Mouse (Mus musculus): ENCODE data around the gene Dlx3. TPM values are rescaled to one million over a fixed set of nuclear protein-coding genes. Genes with fewer than 3 reads are reported as not detected.

Dlx3 gene
- polyA plus RNA-seq (2015; fragmentation: Nextera tagmentation; extraction: Ambion mirVana) = 0.60 and 0.88 TPM in 2 replicates

GRCm38 (mm10) chr11:95119990-95120632, at the start of gene Dlx3:
Dlx3 (plus strand) TSS chr11:95120119.
- Histone ChIP-seq H3K27ac (no peak within 1 kb of the TSS), H3K4me1 (replicated peaks) (peaks cover 25% of the 10 kb centered on the region), H3K9ac (0 out of 2 replicates have a peak within 1 kb of the TSS, but pooled peaks have one; percentile 8), H3K36me3 (no peaks in the 10 kb centered on the region), H3K4me2 (replicated peaks) (peak within 1 kb of the TSS; percentile 85), H3K27me3 (replicated peaks) (peaks cover 70% of the 10 kb centered on the region), H3K4me3 (replicated peaks) (peak within 1 kb of the TSS; percentile 39), H3K9me3 (no peaks in the 10 kb centered on the region)
- ATAC-seq = peak; percentile 34; the same call in 1 of the 2 replicates
- WGBS = under 1% methylated on average over 55 of the region's 55 CpGs

GRCm38 (mm10) chr11:95070140-95071107, 49.5 kb upstream of the Dlx3 start:
- Histone ChIP-seq H3K4me1 (replicated peaks) (peaks cover 57% of the 10 kb centered on the region), H3K4me2 (replicated peaks) (peak overlapping the region; percentile 22; the same call in 1 of the 2 replicates), H3K9ac (peak overlapping the region; percentile 20; the same call in 1 of the 2 replicates), H3K9me3 (no peaks in the 10 kb centered on the region), H3K27ac (peak overlapping the region; percentile 70; the same call in 1 of the 2 replicates), H3K27me3 (replicated peaks) (no peaks in the 10 kb centered on the region), H3K36me3 (peaks cover 10% of the 10 kb centered on the region), H3K4me3 (replicated peaks) (no peak overlapping the region)
- WGBS = 67% methylated on average over 8 of the region's 8 CpGs
- peak; percentile 30; the same call in 1 of the 2 replicates for ATAC-seq

GRCm38 (mm10) chr11:95071266-95071665, 48.7 kb upstream of the Dlx3 start:
- H3K9me3 ChIP-seq = no peaks in the 10 kb centered on the region
- peaks cover 58% of the 10 kb centered on the region for H3K4me1 ChIP-seq (replicated peaks)
- peak overlapping the region; percentile 22; the same call in 1 of the 2 replicates for H3K4me2 ChIP-seq (replicated peaks)
- peak overlapping the region; percentile 11; the same call in 1 of the 2 replicates for H3K27ac ChIP-seq
- H3K4me3 ChIP-seq (replicated peaks) = no peak overlapping the region
- no peak overlapping the region for H3K9ac ChIP-seq
- ATAC-seq = no peak
- WGBS = 39% methylated on average over 7 of the region's 7 CpGs
- H3K27me3 ChIP-seq (replicated peaks) = no peaks in the 10 kb centered on the region
- 0 out of 2 replicates have a peak, but pooled peaks cover 5% of the 10 kb centered on the region for H3K36me3 ChIP-seq

GRCm38 (mm10) chr11:95072136-95072535, 47.8 kb upstream of the Dlx3 start:
- 0 out of 2 replicates have a peak overlapping the region, but pooled peaks have one; percentile 11 for H3K27ac ChIP-seq
- H3K4me2 ChIP-seq (replicated peaks) = peak overlapping the region; percentile 1; the same call in 1 of the 2 replicates
- H3K36me3 ChIP-seq = no peaks in the 10 kb centered on the region
- no peaks in the 10 kb centered on the region for H3K9me3 ChIP-seq
- no peak overlapping the region for H3K9ac ChIP-seq
- 81% methylated on average over 8 of the region's 8 CpGs for WGBS
- no peak overlapping the region for H3K4me3 ChIP-seq (replicated peaks)
- no peaks in the 10 kb centered on the region for H3K27me3 ChIP-seq (replicated peaks)
- H3K4me1 ChIP-seq (replicated peaks) = peaks cover 64% of the 10 kb centered on the region
- ATAC-seq = no peak

- Histone ChIP-seq H3K27me3 (replicated peaks) (no peaks in the 10 kb centered on the region), H3K9ac (no peak overlapping the region), H3K9me3 (no peaks in the 10 kb centered on the region), H3K4me2 (replicated peaks) (peak overlapping the region; percentile 1; the same call in 1 of the 2 replicates), H3K27ac (no peak overlapping the region), H3K36me3 (no peaks in the 10 kb centered on the region), H3K4me1 (replicated peaks) (peaks cover 69% of the 10 kb centered on the region), H3K4me3 (replicated peaks) (no peak overlapping the region)
- ATAC-seq = no peak
- WGBS = 70% methylated on average over 5 of the region's 5 CpGs
Measured at GRCm38 (mm10) chr11:95072804-95073203, 47.1 kb upstream of the Dlx3 start.

GRCm38 (mm10) chr11:95073835-95074234, 46.1 kb upstream of the Dlx3 start:
- H3K27ac ChIP-seq = peak overlapping the region; percentile 92
- H3K9me3 ChIP-seq = no peaks in the 10 kb centered on the region
- H3K36me3 ChIP-seq = no peaks in the 10 kb centered on the region
- ATAC-seq = no peak
- peaks cover 70% of the 10 kb centered on the region for H3K4me1 ChIP-seq (replicated peaks)
- peak overlapping the region; percentile 4; the same call in 1 of the 2 replicates for H3K9ac ChIP-seq
- no peaks in the 10 kb centered on the region for H3K27me3 ChIP-seq (replicated peaks)
- H3K4me2 ChIP-seq (replicated peaks) = peak overlapping the region; percentile 90
- H3K4me3 ChIP-seq (replicated peaks) = peak overlapping the region; percentile 69
- 63% methylated on average over 4 of the region's 4 CpGs for WGBS

- peak overlapping the region; percentile 92 for H3K27ac ChIP-seq
- H3K36me3 ChIP-seq = no peaks in the 10 kb centered on the region
- H3K4me3 ChIP-seq (replicated peaks) = peak overlapping the region; percentile 69
- H3K4me1 ChIP-seq (replicated peaks) = peaks cover 75% of the 10 kb centered on the region
- ATAC-seq = peak; percentile 71
- peak overlapping the region; percentile 90 for H3K4me2 ChIP-seq (replicated peaks)
- peak overlapping the region; percentile 75; the same call in 1 of the 2 replicates for H3K9ac ChIP-seq
- no peaks in the 10 kb centered on the region for H3K9me3 ChIP-seq
- no peaks in the 10 kb centered on the region for H3K27me3 ChIP-seq (replicated peaks)
- WGBS = 28% methylated on average over 4 of the region's 4 CpGs
Measured at GRCm38 (mm10) chr11:95074694-95075093, 45.2 kb upstream of the Dlx3 start.

- 2% methylated on average over 19 of the region's 19 CpGs for WGBS
- Histone ChIP-seq H3K9ac (peak overlapping the region; percentile 75), H3K4me2 (replicated peaks) (peak overlapping the region; percentile 90), H3K27ac (peak overlapping the region; percentile 92), H3K4me3 (replicated peaks) (peak overlapping the region; percentile 69), H3K9me3 (no peaks in the 10 kb centered on the region), H3K36me3 (no peaks in the 10 kb centered on the region), H3K4me1 (replicated peaks) (peaks cover 68% of the 10 kb centered on the region), H3K27me3 (replicated peaks) (no peaks in the 10 kb centered on the region)
- peak; percentile 16 for ATAC-seq
Measured at GRCm38 (mm10) chr11:95075197-95076040, 44.5 kb upstream of the Dlx3 start.

GRCm38 (mm10) chr11:95076041-95076535, 43.8 kb upstream of the Dlx3 start:
- Histone ChIP-seq H3K4me1 (replicated peaks) (peaks cover 62% of the 10 kb centered on the region), H3K27ac (peak overlapping the region; percentile 92), H3K9me3 (no peaks in the 10 kb centered on the region), H3K36me3 (no peaks in the 10 kb centered on the region), H3K9ac (peak overlapping the region; percentile 75), H3K4me2 (replicated peaks) (peak overlapping the region; percentile 90), H3K27me3 (replicated peaks) (no peaks in the 10 kb centered on the region), H3K4me3 (replicated peaks) (peak overlapping the region; percentile 69)
- ATAC-seq = peak; percentile 50
- WGBS = under 1% methylated on average over 42 of the region's 42 CpGs

GRCm38 (mm10) chr11:95076536-95077111, 43.3 kb upstream of the Dlx3 start, which contains the start of gene Itga3:
Itga3 (minus strand) TSS chr11:95076801.
- peak within 1 kb of the TSS; percentile 69 for H3K4me3 ChIP-seq (replicated peaks)
- H3K9me3 ChIP-seq = no peaks in the 10 kb centered on the region
- H3K27ac ChIP-seq = peak within 1 kb of the TSS; percentile 92
- peaks cover 58% of the 10 kb centered on the region for H3K4me1 ChIP-seq (replicated peaks)
- H3K27me3 ChIP-seq (replicated peaks) = no peaks in the 10 kb centered on the region
- peak within 1 kb of the TSS; percentile 90 for H3K4me2 ChIP-seq (replicated peaks)
- under 1% methylated on average over 49 of the region's 51 CpGs for WGBS
- peak; percentile 85 for ATAC-seq
- no peaks in the 10 kb centered on the region for H3K36me3 ChIP-seq
- H3K9ac ChIP-seq = peak within 1 kb of the TSS; percentile 75

GRCm38 (mm10) chr11:95077956-95078355, 42.0 kb upstream of the Dlx3 start:
- H3K4me2 ChIP-seq (replicated peaks) = peak overlapping the region; percentile 90
- peaks cover 45% of the 10 kb centered on the region for H3K4me1 ChIP-seq (replicated peaks)
- H3K9ac ChIP-seq = no peak overlapping the region
- ATAC-seq = no peak
- peak overlapping the region; percentile 37; the same call in 1 of the 2 replicates for H3K27ac ChIP-seq
- H3K9me3 ChIP-seq = no peaks in the 10 kb centered on the region
- H3K4me3 ChIP-seq (replicated peaks) = no peak overlapping the region
- WGBS = 39% methylated on average over 7 of the region's 7 CpGs
- H3K36me3 ChIP-seq = no peaks in the 10 kb centered on the region
- H3K27me3 ChIP-seq (replicated peaks) = no peaks in the 10 kb centered on the region
